Mouse (Mus musculus) liver, adult 2 months (tissue): Measurements from ENCODE around the gene Lipa. TPM values are rescaled to one million over a fixed set of nuclear protein-coding genes. Genes with fewer than 3 reads are reported as not detected.

Experiments
- DNase-seq: peaks from one replicate; pipeline ENCODE4 v3.0.0-alpha.2; 2011; ENCODE audit warnings: low read depth, low spot score; ENCODE audit errors: extremely low read depth
- H3K27ac ChIP-seq: fragments of 200-500 bp; replicated peaks from 2 replicates; pipeline ENCODE4 v1.5.1; 2012; ENCODE audit warnings: low read depth, mild to moderate bottlenecking, control low read depth, inconsistent platforms, low read length; ENCODE audit not compliant: insufficient read depth
- H3K27me3 ChIP-seq: fragments of 200-500 bp; 2 replicates; pipeline ENCODE4 v1.6.1; 2012; ENCODE audit warnings: mild to moderate bottlenecking, moderate library complexity, low read length, inconsistent platforms; ENCODE audit not compliant: control insufficient read depth, insufficient read depth
- H3K36me3 ChIP-seq: fragments of 200-500 bp; 2 replicates; pipeline ENCODE4 v1.6.1; 2012; ENCODE audit warnings: low read length, inconsistent platforms; ENCODE audit not compliant: control insufficient read depth, insufficient read depth
- H3K4me1 ChIP-seq: fragments of 200-500 bp; 2 replicates; pipeline ENCODE4 v1.6.1; 2011; ENCODE audit warnings: low read length; ENCODE audit not compliant: control insufficient read depth, insufficient read depth
- H3K4me3 ChIP-seq: fragments of 200-500 bp; 2 replicates; pipeline ENCODE4 v1.5.1; 2011; ENCODE audit warnings: low read depth, mild to moderate bottlenecking, control low read depth, low read length, moderate library complexity; ENCODE audit not compliant: insufficient read depth
- H3K79me2 ChIP-seq: fragments of 200-500 bp; 2 replicates; pipeline ENCODE4 v1.6.1; 2012; ENCODE audit warnings: inconsistent platforms, mild to moderate bottlenecking, low read length, moderate library complexity; ENCODE audit not compliant: control insufficient read depth, insufficient read depth
- H3K9ac ChIP-seq: fragments of 200-500 bp; 2 replicates; pipeline ENCODE4 v1.6.1; 2012; ENCODE audit warnings: low read depth, mild to moderate bottlenecking, control low read depth, inconsistent platforms, low read length
- CTCF ChIP-seq: fragments of 200-500 bp; IDR thresholded peaks from 2 replicates; pipeline ENCODE4 v1.5.1; 2011; ENCODE audit warnings: low read depth, low read length, control low read depth
- POLR2A ChIP-seq: fragments of 200-500 bp; IDR thresholded peaks from 2 replicates; pipeline ENCODE4 v1.6.1; 2011; ENCODE audit warnings: low read length, control low read depth; ENCODE audit not compliant: insufficient read depth; ENCODE audit errors: extremely low read depth
- WGBS: fragments of 180-500 bp; shearing (Covaris S2); methylation state at CpG from one replicate; pipeline ENCODE4 v1.1.7; 2018; 5-methylcytosine and 5-hydroxymethylcytosine counted together
- polyA plus RNA-seq: library from polyadenylated mRNA; depleted of rRNA; stranded (reverse); fragments of >200 nt; gene quantifications from 2 replicates; pipeline ENCODE4 v1.2.3, GENCODE M21; 2012
- total RNA-seq: library from RNA; depleted of rRNA; stranded (reverse); fragments of >200 nt; gene quantifications from 2 replicates; pipeline ENCODE4 v1.2.3, GENCODE M21; 2014

Lipa gene
- total and polyA plus RNA-seq, 2 experiments: 137 to 159 TPM

GRCm38 (mm10) chr19:34516346-34516745 is 10.9 kb downstream of the Lipa start:
- 14% methylated on average over 2 of the region's 2 CpGs for WGBS
- no peak for TF ChIP-seq POLR2A
- no peak for TF ChIP-seq CTCF

GRCm38 (mm10) chr19:34515681-34516080 is 11.6 kb downstream of the Lipa start:
- peak overlapping the region; percentile 27 for H3K27ac ChIP-seq
- peaks cover 56% of the 10 kb centered on the region for H3K4me1 ChIP-seq
- TF ChIP-seq POLR2A (no peak), CTCF (no peak)
- 83% methylated on average over 3 of the region's 3 CpGs for WGBS
- H3K4me3 ChIP-seq: no peak overlapping the region
- H3K9ac ChIP-seq: no peak overlapping the region
- DNase-seq: peak; percentile 54
- H3K36me3 ChIP-seq: peaks cover 16% of the 10 kb centered on the region
- H3K27me3 ChIP-seq: no peaks in the 10 kb centered on the region
- H3K79me2 ChIP-seq: peaks cover 26% of the 10 kb centered on the region; the same call in 1 of the 2 replicates

More at GRCm38 (mm10) chr19:34516346-34516745, 10.9 kb downstream of the Lipa start:
- H3K27me3 ChIP-seq: no peaks in the 10 kb centered on the region
- H3K36me3 ChIP-seq: peaks cover 15% of the 10 kb centered on the region
- H3K27ac ChIP-seq: peak overlapping the region; percentile 93
- H3K79me2 ChIP-seq: peaks cover 26% of the 10 kb centered on the region; the same call in 1 of the 2 replicates
- H3K4me1 ChIP-seq: peaks cover 53% of the 10 kb centered on the region
- H3K9ac ChIP-seq: no peak overlapping the region
- H3K4me3 ChIP-seq: no peak overlapping the region
- peak; percentile 74 for DNase-seq

- TF ChIP-seq CTCF (no peak), POLR2A (no peak)
- Histone ChIP-seq H3K27me3 (no peaks in the 10 kb centered on the region), H3K79me2 (peaks cover 20% of the 10 kb centered on the region; the same call in 1 of the 2 replicates), H3K27ac (peak overlapping the region; percentile 87), H3K9ac (peak overlapping the region; percentile 50), H3K4me3 (no peak overlapping the region), H3K4me1 (peaks cover 24% of the 10 kb centered on the region), H3K36me3 (peaks cover 45% of the 10 kb centered on the region)
- WGBS: 17% methylated on average over 8 of the region's 8 CpGs
- DNase-seq: peak; percentile 85
Observed at GRCm38 (mm10) chr19:34511528-34511927, 15.7 kb downstream of the Lipa start.

GRCm38 (mm10) chr19:34510717-34511116 is 16.6 kb downstream of the Lipa start:
- H3K36me3 ChIP-seq: peaks cover 53% of the 10 kb centered on the region
- peaks cover 20% of the 10 kb centered on the region for H3K4me1 ChIP-seq
- no peak overlapping the region for H3K4me3 ChIP-seq
- peaks cover 13% of the 10 kb centered on the region; the same call in 1 of the 2 replicates for H3K79me2 ChIP-seq
- H3K27me3 ChIP-seq: no peaks in the 10 kb centered on the region
- no peak for TF ChIP-seq CTCF
- TF ChIP-seq POLR2A: no peak
- WGBS: 61% methylated on average over 5 of the region's 5 CpGs
- H3K9ac ChIP-seq: no peak overlapping the region
- H3K27ac ChIP-seq: peak overlapping the region; percentile 19
- DNase-seq: no peak

GRCm38 (mm10) chr19:34505161-34505721 is 22.0 kb downstream of the Lipa start:
- no peaks in the 10 kb centered on the region for H3K27me3 ChIP-seq
- peak overlapping the region; percentile 21; the same call in 1 of the 2 replicates for H3K9ac ChIP-seq
- TF ChIP-seq POLR2A: no peak
- no peak for TF ChIP-seq CTCF
- peak; percentile 84 for DNase-seq
- H3K27ac ChIP-seq: peak overlapping the region; percentile 38
- peaks cover 72% of the 10 kb centered on the region for H3K36me3 ChIP-seq
- no peak overlapping the region for H3K4me3 ChIP-seq
- WGBS: 41% methylated on average over 12 of the region's 12 CpGs
- H3K4me1 ChIP-seq: peaks cover 23% of the 10 kb centered on the region
- H3K79me2 ChIP-seq: no peaks in the 10 kb centered on the region; the same call in 1 of the 2 replicates

- Histone ChIP-seq H3K4me3 (no peak overlapping the region), H3K79me2 (no peaks in the 10 kb centered on the region; the same call in 1 of the 2 replicates), H3K27ac (no peak overlapping the region), H3K9ac (no peak overlapping the region), H3K27me3 (no peaks in the 10 kb centered on the region), H3K4me1 (peaks cover 38% of the 10 kb centered on the region), H3K36me3 (peaks cover 51% of the 10 kb centered on the region)
- DNase-seq: peak; percentile 64
- 13% methylated on average over 4 of the region's 4 CpGs for WGBS
- no peak for TF ChIP-seq POLR2A
- peak; percentile 61 for TF ChIP-seq CTCF
Observed at GRCm38 (mm10) chr19:34500763-34501162, 26.5 kb downstream of the Lipa start.
